Comparison of ENCODE assay signal across 22 mouse cellular contexts in the genomic region with DNA sequence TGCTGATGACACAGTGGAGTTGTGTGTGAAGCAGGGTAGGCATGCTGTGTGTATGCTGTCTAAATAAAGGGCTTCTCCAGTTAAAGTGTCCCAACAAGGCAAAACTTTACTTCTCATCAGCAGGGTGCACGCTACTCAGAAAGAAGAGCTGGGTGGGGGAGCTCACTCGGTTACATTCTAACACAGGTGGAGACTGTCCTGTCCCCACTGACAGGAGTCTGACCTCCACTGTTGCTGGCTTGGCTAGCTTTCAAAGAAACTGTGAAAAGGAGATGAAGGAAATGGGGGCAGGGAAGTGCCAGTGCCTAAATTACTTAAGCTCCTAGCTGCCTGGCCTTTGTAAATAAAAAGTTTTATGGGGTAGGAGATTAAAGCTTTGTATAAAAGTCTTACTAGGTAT. TPM values are rescaled to one million over a fixed set of nuclear protein-coding genes. Genes with fewer than 3 reads are reported as not detected.
A peak's percentile ranks its signal among the peaks of the same experiment; 100 is the strongest.
DNase-seq lines count a peak whose midpoint lies in the region; ATAC-seq and TF ChIP-seq lines count a peak whose summit lies in the region.
"Had no signal": no experiment of that assay in that cellular context is flagged by ENCODE, and none has a peak within 500 bp of the region (broad histone marks: within the 10 kb centered on the region; RNA-seq: fewer than 3 reads in every experiment).

No protein-coding gene starts in this region.

- 0 out of 2 replicates have a peak, but pooled peaks cover 4% of the 10 kb centered on the region for H3K4me1 ChIP-seq in intestine, embryonic 14.5 days (replicated peaks; ENCODE audit: control insufficient read depth, insufficient read depth, low read length)
- no peaks in the 10 kb centered on the region for H3K4me1 ChIP-seq in intestine, postnatal 0 days (replicated peaks; ENCODE audit: control insufficient read depth, insufficient read depth, low read length)
- peaks cover 10% of the 10 kb centered on the region for H3K4me1 ChIP-seq in ES-Bruce4 (ENCODE audit: control insufficient read depth, insufficient read depth, low read length)
- H3K4me1 ChIP-seq in intestine, embryonic 16.5 days (ENCODE audit: control insufficient read depth, insufficient read depth, low read length) = peaks cover 3% of the 10 kb centered on the region; the same call in 1 of the 2 replicates
- no peaks in the 10 kb centered on the region for H3K4me1 ChIP-seq in forebrain, embryonic 12.5 days
- H3K4me1 ChIP-seq: embryonic facial prominence, embryonic 15.5 days; forebrain, embryonic 10.5 days; forebrain, embryonic 15.5 days; heart, embryonic 12.5 days; hindbrain, embryonic 10.5 days; hindbrain, embryonic 15.5 days had no signal

- no peaks in the 10 kb centered on the region for H3K27me3 ChIP-seq in intestine, embryonic 14.5 days (replicated peaks; ENCODE audit: control insufficient read depth, insufficient read depth, low read length)
- no peaks in the 10 kb centered on the region for H3K27me3 ChIP-seq in intestine, postnatal 0 days (replicated peaks; ENCODE audit: control insufficient read depth, insufficient read depth, low read length)
- no peaks in the 10 kb centered on the region for H3K27me3 ChIP-seq in ES-Bruce4 (ENCODE audit: control insufficient read depth, insufficient read depth, low read length, poor library complexity, severe bottlenecking)
- no peaks in the 10 kb centered on the region for H3K27me3 ChIP-seq in intestine, embryonic 16.5 days (replicated peaks; ENCODE audit: control insufficient read depth, insufficient read depth, low read length)
- no peaks in the 10 kb centered on the region for H3K27me3 ChIP-seq in forebrain, embryonic 12.5 days
- H3K27me3 ChIP-seq: embryonic facial prominence, embryonic 15.5 days; forebrain, embryonic 15.5 days; heart, embryonic 12.5 days; hindbrain, embryonic 15.5 days; Patski had no signal

- no peaks in the 10 kb centered on the region for H3K9me3 ChIP-seq in intestine, embryonic 14.5 days (ENCODE audit: control insufficient read depth, low read length)
- H3K9me3 ChIP-seq in intestine, postnatal 0 days (ENCODE audit: control insufficient read depth) = no peaks in the 10 kb centered on the region
- H3K9me3 ChIP-seq in ES-Bruce4 (replicated peaks; ENCODE audit: control insufficient read depth, insufficient read depth, low read length, poor library complexity, severe bottlenecking) = no peaks in the 10 kb centered on the region
- no peaks in the 10 kb centered on the region for H3K9me3 ChIP-seq in intestine, embryonic 16.5 days (ENCODE audit: control insufficient read depth, low read length)
- H3K9me3 ChIP-seq in forebrain, embryonic 12.5 days = no peaks in the 10 kb centered on the region
- H3K9me3 ChIP-seq: embryonic facial prominence, embryonic 15.5 days; forebrain, embryonic 10.5 days; forebrain, embryonic 15.5 days; heart, embryonic 12.5 days; hindbrain, embryonic 10.5 days; hindbrain, embryonic 15.5 days had no signal

- peak; percentile 58 for ATAC-seq in intestine, embryonic 14.5 days (replicated peaks; ENCODE audit: low FRiP score, low TSS enrichment, low read depth)
- ATAC-seq in intestine, postnatal 0 days = no peak
- peak; percentile 74 for ATAC-seq in intestine, embryonic 16.5 days
- no peak for ATAC-seq in forebrain, embryonic 12.5 days (ENCODE audit: low FRiP score)
- ATAC-seq: forebrain, embryonic 15.5 days; Patski had no signal

- WGBS in intestine, embryonic 14.5 days = 23% methylated on average over 2 of the region's 2 CpGs
- WGBS in intestine, postnatal 0 days = 16% methylated on average over 2 of the region's 2 CpGs
- WGBS in intestine, embryonic 16.5 days = 10% methylated on average over 2 of the region's 2 CpGs
- WGBS in forebrain, embryonic 12.5 days = 62% methylated on average over 2 of the region's 2 CpGs

- H3K9ac ChIP-seq in intestine, embryonic 14.5 days (ENCODE audit: low read length) = no peak overlapping the region
- H3K9ac ChIP-seq in intestine, postnatal 0 days (ENCODE audit: low read depth, low read length) = no peak overlapping the region
- H3K9ac ChIP-seq in ES-Bruce4 (ENCODE audit: low read depth, poor library complexity, severe bottlenecking) = 0 out of 2 replicates have a peak overlapping the region, but pooled peaks have one; percentile 5
- no peak overlapping the region for H3K9ac ChIP-seq in intestine, embryonic 16.5 days (ENCODE audit: low read depth, low read length)
- no peak overlapping the region for H3K9ac ChIP-seq in forebrain, embryonic 12.5 days
- H3K9ac ChIP-seq: embryonic facial prominence, embryonic 15.5 days; forebrain, embryonic 15.5 days; heart, embryonic 12.5 days; hindbrain, embryonic 15.5 days had no signal

- no peak overlapping the region for H3K4me3 ChIP-seq in intestine, embryonic 14.5 days (ENCODE audit: low read depth, low read length)
- H3K4me3 ChIP-seq in intestine, postnatal 0 days (ENCODE audit: low read depth, low read length) = no peak overlapping the region
- no peak overlapping the region for H3K4me3 ChIP-seq in ES-Bruce4 (ENCODE audit: low read depth, low read length)
- no peak overlapping the region for H3K4me3 ChIP-seq in intestine, embryonic 16.5 days (ENCODE audit: low read length)
- no peak overlapping the region for H3K4me3 ChIP-seq in forebrain, embryonic 12.5 days (replicated peaks)
- H3K4me3 ChIP-seq: embryonic facial prominence, embryonic 15.5 days; erythroblast, embryonic 14.5 days; forebrain, embryonic 10.5 days; forebrain, embryonic 15.5 days; heart, embryonic 12.5 days; hindbrain, embryonic 10.5 days; hindbrain, embryonic 15.5 days had no signal

- H3K27ac ChIP-seq in intestine, embryonic 14.5 days (ENCODE audit: low read depth) = no peak overlapping the region
- H3K27ac ChIP-seq in intestine, postnatal 0 days (ENCODE audit: low read depth, low read length) = no peak overlapping the region
- peak overlapping the region; percentile 93 for H3K27ac ChIP-seq in ES-Bruce4 (ENCODE audit: insufficient read depth, low read length)
- H3K27ac ChIP-seq in intestine, embryonic 16.5 days (ENCODE audit: low read length) = no peak overlapping the region
- no peak overlapping the region for H3K27ac ChIP-seq in forebrain, embryonic 12.5 days
- H3K27ac ChIP-seq: embryonic facial prominence, embryonic 15.5 days; forebrain, embryonic 10.5 days; forebrain, embryonic 15.5 days; hindbrain, embryonic 10.5 days; hindbrain, embryonic 15.5 days had no signal

- no peak for TF ChIP-seq EP300 in ES-Bruce4 (IDR thresholded peaks at IDR 0.05; ENCODE audit: insufficient read depth, low read depth, low read length)

- H3K36me3 ChIP-seq in intestine, embryonic 14.5 days (ENCODE audit: control insufficient read depth, insufficient read depth, low read length) = no peaks in the 10 kb centered on the region
- peaks cover 55% of the 10 kb centered on the region for H3K36me3 ChIP-seq in intestine, postnatal 0 days (ENCODE audit: control insufficient read depth, insufficient read depth)
- 0 out of 2 replicates have a peak, but pooled peaks cover 3% of the 10 kb centered on the region for H3K36me3 ChIP-seq in ES-Bruce4 (ENCODE audit: control insufficient read depth, insufficient read depth, low read length, poor library complexity, severe bottlenecking)
- H3K36me3 ChIP-seq in intestine, embryonic 16.5 days (ENCODE audit: control insufficient read depth, insufficient read depth, low read length) = no peaks in the 10 kb centered on the region
- no peaks in the 10 kb centered on the region for H3K36me3 ChIP-seq in forebrain, embryonic 12.5 days (replicated peaks)
- H3K36me3 ChIP-seq: embryonic facial prominence, embryonic 15.5 days; forebrain, embryonic 10.5 days; forebrain, embryonic 15.5 days; hindbrain, embryonic 10.5 days; hindbrain, embryonic 15.5 days had no signal

- H3K4me2 ChIP-seq in intestine, embryonic 14.5 days (ENCODE audit: low read length) = 0 out of 2 replicates have a peak overlapping the region, but pooled peaks have one; percentile 8
- no peak overlapping the region for H3K4me2 ChIP-seq in intestine, postnatal 0 days (replicated peaks; ENCODE audit: low read depth)
- no peak overlapping the region for H3K4me2 ChIP-seq in intestine, embryonic 16.5 days (ENCODE audit: low read depth, low read length)
- H3K4me2 ChIP-seq in forebrain, embryonic 12.5 days = no peak overlapping the region
- H3K4me2 ChIP-seq: embryonic facial prominence, embryonic 15.5 days; forebrain, embryonic 15.5 days; heart, embryonic 12.5 days; hindbrain, embryonic 15.5 days had no signal

- no peak for TF ChIP-seq POLR2A in ES-Bruce4 (IDR thresholded peaks at IDR 0.05; ENCODE audit: insufficient read depth, low read length)

- no peak for TF ChIP-seq CTCF in intestine, postnatal 0 days (IDR thresholded peaks at IDR 0.05; ENCODE audit: low read depth)
- no peak for TF ChIP-seq CTCF in ES-Bruce4 (IDR thresholded peaks at IDR 0.05; ENCODE audit: low read depth, low read length)

- DNase-seq in intestine, embryonic 14.5 days (ENCODE audit: low spot score) = peak; percentile 58
- peak; percentile 25 for DNase-seq in ES-CJ7 (ENCODE audit: low read depth, low spot score)
- DNase-seq in urinary bladder, adult 18-20 months (ENCODE audit: low spot score in 2 of 2) = no peak
- DNase-seq: adrenal gland, adult 2 months; adrenal gland, postnatal 36 days; cerebellum, adult 8-10 months; cerebellum, postnatal 14 days; embryo, embryonic 11 days; gastrocnemius, postnatal 36 days; kidney, adult 9 months had no signal

RNA-seq across cellular contexts. Expression of a gene that starts 10.4 kb away (rescaled TPM):
- polyA plus RNA-seq in intestine, embryonic 14.5 days (2014; fragmentation: Nextera tagmentation; extraction: Ambion mirVana) = 44.4 and 48.1 TPM in 2 replicates
- polyA plus RNA-seq in intestine, postnatal 0 days (2015; fragmentation: Nextera tagmentation; extraction: Ambion mirVana) = 17.6 and 22.2 TPM in 2 replicates
- polyA plus RNA-seq in ES-Bruce4 (2011; ENCODE audit: insufficient read depth, insufficient read length, low read depth, missing spikeins) = 93.0 and 103 TPM in 2 replicates
- 31.6 and 33.3 TPM in 2 replicates for polyA plus RNA-seq in intestine, embryonic 16.5 days (2015; fragmentation: Nextera tagmentation; extraction: Ambion mirVana)
- polyA plus RNA-seq in forebrain, embryonic 12.5 days (2016; fragmentation: Nextera tagmentation; extraction: Ambion mirVana) = 90.1 and 96.3 TPM in 2 replicates

RNA-seq across cellular contexts. Expression of a gene that starts 29.2 kb away (rescaled TPM):
- 8.0 and 8.2 TPM in 2 replicates for polyA plus RNA-seq in intestine, embryonic 14.5 days (2014; fragmentation: Nextera tagmentation; extraction: Ambion mirVana)
- 10.6 and 11.8 TPM in 2 replicates for polyA plus RNA-seq in intestine, postnatal 0 days (2015; fragmentation: Nextera tagmentation; extraction: Ambion mirVana)
- polyA plus RNA-seq in ES-Bruce4 (2011; ENCODE audit: insufficient read depth, insufficient read length, low read depth, missing spikeins) = 11.2 and 12.1 TPM in 2 replicates
- 8.5 and 9.2 TPM in 2 replicates for polyA plus RNA-seq in intestine, embryonic 16.5 days (2015; fragmentation: Nextera tagmentation; extraction: Ambion mirVana)
- 4.8 and 4.9 TPM in 2 replicates for polyA plus RNA-seq in forebrain, embryonic 12.5 days (2016; fragmentation: Nextera tagmentation; extraction: Ambion mirVana)

RNA-seq across cellular contexts. Expression of a gene that starts 29.9 kb away (rescaled TPM):
- polyA plus RNA-seq in intestine, embryonic 14.5 days (2014; fragmentation: Nextera tagmentation; extraction: Ambion mirVana) = 9.3 and 11.0 TPM in 2 replicates
- polyA plus RNA-seq in intestine, postnatal 0 days (2015; fragmentation: Nextera tagmentation; extraction: Ambion mirVana) = 29.2 and 29.9 TPM in 2 replicates
- polyA plus RNA-seq in ES-Bruce4 (2011; ENCODE audit: insufficient read depth, insufficient read length, low read depth, missing spikeins) = 22.0 and 22.5 TPM in 2 replicates
- 13.0 and 15.5 TPM in 2 replicates for polyA plus RNA-seq in intestine, embryonic 16.5 days (2015; fragmentation: Nextera tagmentation; extraction: Ambion mirVana)
- 2.6 and 3.7 TPM in 2 replicates for polyA plus RNA-seq in forebrain, embryonic 12.5 days (2016; fragmentation: Nextera tagmentation; extraction: Ambion mirVana)

Comparison
In these comparisons a context has a peak if more than half of its experiments do, and no peak if none do; other contexts are left out.
1. ATAC-seq: peak in intestine, embryonic 14.5 days (single experiment) and intestine, embryonic 16.5 days (single experiment); none in intestine, postnatal 0 days (single experiment) and forebrain, embryonic 12.5 days (single experiment).
2. DNase-seq: peak in intestine, embryonic 14.5 days (single experiment) and ES-CJ7 (single experiment); none in urinary bladder, adult 18-20 months (0 of 2).